Mouse (Mus musculus): ENCODE results near the gene Crybb1. TPM values are rescaled to one million over a fixed set of nuclear protein-coding genes. Genes with fewer than 3 reads are reported as not detected.
A peak's percentile ranks its signal among the peaks of the same experiment; 100 is the strongest.

Crybb1 gene
- polyA plus RNA-seq, 1 experiment from 2014 or later, result 0.20 TPM

- no peak overlapping the region for H3K4me3 ChIP-seq (ENCODE audit: low read depth, low read length)
- H3K4me2 ChIP-seq (ENCODE audit: low read depth, severe bottlenecking), result no peak overlapping the region
- H3K27ac ChIP-seq (replicated peaks; ENCODE audit: low read depth, low read length), result no peak overlapping the region
- no peaks in the 10 kb centered on the region for H3K9me3 ChIP-seq (ENCODE audit: control insufficient read depth, low read length)
- no peak for DNase-seq (ENCODE audit: low spot score)
- no peak overlapping the region for H3K9ac ChIP-seq (ENCODE audit: low read length)
- ATAC-seq (ENCODE audit: insufficient number of reproducible peaks, low FRiP score, low TSS enrichment, low read depth), result no peak
- H3K4me1 ChIP-seq (ENCODE audit: control insufficient read depth, insufficient read depth, low read length), result no peaks in the 10 kb centered on the region
- no peaks in the 10 kb centered on the region for H3K36me3 ChIP-seq (ENCODE audit: control insufficient read depth, insufficient read depth, low read length)
- WGBS, result 83% methylated on average over 11 of the region's 11 CpGs
- H3K27me3 ChIP-seq (ENCODE audit: control insufficient read depth, insufficient read depth, low read length), result no peaks in the 10 kb centered on the region
These were observed 6.5 kb upstream of the Crybb1 start for GRCm38 (mm10) chr5:112249106-112249505.

- DNase-seq (ENCODE audit: low spot score) (no peak), ATAC-seq (ENCODE audit: insufficient number of reproducible peaks, low FRiP score, low TSS enrichment, low read depth) (no peak)
- no peak within 1 kb of the TSS for H3K4me3 ChIP-seq (ENCODE audit: low read depth, low read length)
- H3K4me2 ChIP-seq (ENCODE audit: low read depth, severe bottlenecking), result no peak within 1 kb of the TSS
- no peak within 1 kb of the TSS for H3K9ac ChIP-seq (ENCODE audit: low read length)
- WGBS, result 68% methylated on average over 2 of the region's 2 CpGs
- H3K9me3 ChIP-seq (ENCODE audit: control insufficient read depth, low read length), result no peaks in the 10 kb centered on the region
- H3K27ac ChIP-seq (replicated peaks; ENCODE audit: low read depth, low read length), result no peak within 1 kb of the TSS
- no peaks in the 10 kb centered on the region for H3K36me3 ChIP-seq (ENCODE audit: control insufficient read depth, insufficient read depth, low read length)
- H3K27me3 ChIP-seq (ENCODE audit: control insufficient read depth, insufficient read depth, low read length), result no peaks in the 10 kb centered on the region
- no peaks in the 10 kb centered on the region for H3K4me1 ChIP-seq (ENCODE audit: control insufficient read depth, insufficient read depth, low read length)
These were observed 3.2 kb upstream of the Crybb1 start, which contains the start of gene Cryba4 for GRCm38 (mm10) chr5:112252400-112252799. TSS of gene Cryba4 (minus strand) at chr5:112252518.

- 57% methylated on average over 8 of the region's 8 CpGs for WGBS
- no peaks in the 10 kb centered on the region for H3K9me3 ChIP-seq (ENCODE audit: control insufficient read depth, low read length)
- H3K36me3 ChIP-seq (ENCODE audit: control insufficient read depth, insufficient read depth, low read length), result no peaks in the 10 kb centered on the region
- no peak for ATAC-seq (ENCODE audit: insufficient number of reproducible peaks, low FRiP score, low TSS enrichment, low read depth)
- H3K4me2 ChIP-seq (ENCODE audit: low read depth, severe bottlenecking), result no peak overlapping the region
- H3K27me3 ChIP-seq (ENCODE audit: control insufficient read depth, insufficient read depth, low read length), result no peaks in the 10 kb centered on the region
- no peak for DNase-seq (ENCODE audit: low spot score)
- H3K9ac ChIP-seq (ENCODE audit: low read length), result no peak overlapping the region
- no peak overlapping the region for H3K27ac ChIP-seq (replicated peaks; ENCODE audit: low read depth, low read length)
- no peak overlapping the region for H3K4me3 ChIP-seq (ENCODE audit: low read depth, low read length)
- no peaks in the 10 kb centered on the region; the same call in 1 of the 2 replicates for H3K4me1 ChIP-seq (ENCODE audit: control insufficient read depth, insufficient read depth, low read length)
These were observed 2.4 kb upstream of the Crybb1 start for GRCm38 (mm10) chr5:112253169-112253568.

GRCm38 (mm10) chr5:112254282-112254806 is 1.3 kb upstream of the Crybb1 start:
- WGBS, result 85% methylated on average over 7 of the region's 7 CpGs
- no peak for DNase-seq (ENCODE audit: low spot score)

GRCm38 (mm10) chr5:112256457-112256856 is 842 bp downstream of the Crybb1 start:
- H3K9me3 ChIP-seq (ENCODE audit: control insufficient read depth, low read length), result no peaks in the 10 kb centered on the region

More at GRCm38 (mm10) chr5:112254282-112254806, 1.3 kb upstream of the Crybb1 start:
- no peak overlapping the region for H3K4me2 ChIP-seq (ENCODE audit: low read depth, severe bottlenecking)
- H3K36me3 ChIP-seq (ENCODE audit: control insufficient read depth, insufficient read depth, low read length), result no peaks in the 10 kb centered on the region
- no peaks in the 10 kb centered on the region for H3K9me3 ChIP-seq (ENCODE audit: control insufficient read depth, low read length)
- peaks cover 4% of the 10 kb centered on the region for H3K4me1 ChIP-seq (ENCODE audit: control insufficient read depth, insufficient read depth, low read length)
- no peak overlapping the region for H3K4me3 ChIP-seq (ENCODE audit: low read depth, low read length)
- no peak overlapping the region for H3K27ac ChIP-seq (replicated peaks; ENCODE audit: low read depth, low read length)
- no peaks in the 10 kb centered on the region for H3K27me3 ChIP-seq (ENCODE audit: control insufficient read depth, insufficient read depth, low read length)
- no peak for ATAC-seq (ENCODE audit: insufficient number of reproducible peaks, low FRiP score, low TSS enrichment, low read depth)
- H3K9ac ChIP-seq (ENCODE audit: low read length), result no peak overlapping the region

GRCm38 (mm10) chr5:112257896-112258295 is 2.3 kb downstream of the Crybb1 start:
- Histone ChIP-seq H3K4me1 (ENCODE audit: control insufficient read depth, insufficient read depth, low read length) (peaks cover 4% of the 10 kb centered on the region), H3K9me3 (ENCODE audit: control insufficient read depth, low read length) (no peaks in the 10 kb centered on the region), H3K9ac (ENCODE audit: low read length) (no peak overlapping the region), H3K36me3 (ENCODE audit: control insufficient read depth, insufficient read depth, low read length) (no peaks in the 10 kb centered on the region), H3K4me2 (ENCODE audit: low read depth, severe bottlenecking) (no peak overlapping the region), H3K4me3 (ENCODE audit: low read depth, low read length) (no peak overlapping the region), H3K27me3 (ENCODE audit: control insufficient read depth, insufficient read depth, low read length) (no peaks in the 10 kb centered on the region), H3K27ac (replicated peaks; ENCODE audit: low read depth, low read length) (no peak overlapping the region)
- 26% methylated on average over 3 of the region's 3 CpGs for WGBS
- DNase-seq (ENCODE audit: low spot score) (peak; percentile 56), ATAC-seq (ENCODE audit: insufficient number of reproducible peaks, low FRiP score, low TSS enrichment, low read depth) (peak; percentile 70)

More at GRCm38 (mm10) chr5:112256457-112256856, 842 bp downstream of the Crybb1 start:
- DNase-seq (ENCODE audit: low spot score), result no peak
- no peak overlapping the region for H3K9ac ChIP-seq (ENCODE audit: low read length)
- no peaks in the 10 kb centered on the region for H3K36me3 ChIP-seq (ENCODE audit: control insufficient read depth, insufficient read depth, low read length)
- no peak overlapping the region for H3K4me3 ChIP-seq (ENCODE audit: low read depth, low read length)
- no peak for ATAC-seq (ENCODE audit: insufficient number of reproducible peaks, low FRiP score, low TSS enrichment, low read depth)
- WGBS, result 75% methylated on average over 9 of the region's 9 CpGs
- no peaks in the 10 kb centered on the region for H3K27me3 ChIP-seq (ENCODE audit: control insufficient read depth, insufficient read depth, low read length)
- H3K4me1 ChIP-seq (ENCODE audit: control insufficient read depth, insufficient read depth, low read length), result peaks cover 4% of the 10 kb centered on the region
- no peak overlapping the region for H3K4me2 ChIP-seq (ENCODE audit: low read depth, severe bottlenecking)
- no peak overlapping the region for H3K27ac ChIP-seq (replicated peaks; ENCODE audit: low read depth, low read length)

- no peak overlapping the region for H3K4me2 ChIP-seq (ENCODE audit: low read depth, severe bottlenecking)
- no peaks in the 10 kb centered on the region for H3K36me3 ChIP-seq (ENCODE audit: control insufficient read depth, insufficient read depth, low read length)
- no peak for DNase-seq (ENCODE audit: low spot score)
- no peak overlapping the region for H3K27ac ChIP-seq (replicated peaks; ENCODE audit: low read depth, low read length)
- no peaks in the 10 kb centered on the region for H3K27me3 ChIP-seq (ENCODE audit: control insufficient read depth, insufficient read depth, low read length)
- no peaks in the 10 kb centered on the region for H3K9me3 ChIP-seq (ENCODE audit: control insufficient read depth, low read length)
- peaks cover 4% of the 10 kb centered on the region for H3K4me1 ChIP-seq (ENCODE audit: control insufficient read depth, insufficient read depth, low read length)
- no peak overlapping the region for H3K4me3 ChIP-seq (ENCODE audit: low read depth, low read length)
- 87% methylated on average over 16 of the region's 16 CpGs for WGBS
- H3K9ac ChIP-seq (ENCODE audit: low read length), result no peak overlapping the region
- no peak for ATAC-seq (ENCODE audit: insufficient number of reproducible peaks, low FRiP score, low TSS enrichment, low read depth)
These were observed 4.4 kb downstream of the Crybb1 start for GRCm38 (mm10) chr5:112259862-112260650.

- H3K4me2 ChIP-seq (ENCODE audit: low read depth, severe bottlenecking), result no peak overlapping the region
- no peak for DNase-seq (ENCODE audit: low spot score)
- H3K4me1 ChIP-seq (ENCODE audit: control insufficient read depth, insufficient read depth, low read length), result peaks cover 4% of the 10 kb centered on the region
- no peaks in the 10 kb centered on the region for H3K27me3 ChIP-seq (ENCODE audit: control insufficient read depth, insufficient read depth, low read length)
- 89% methylated on average over 3 of the region's 3 CpGs for WGBS
- no peak overlapping the region for H3K9ac ChIP-seq (ENCODE audit: low read length)
- no peaks in the 10 kb centered on the region for H3K36me3 ChIP-seq (ENCODE audit: control insufficient read depth, insufficient read depth, low read length)
- no peak overlapping the region for H3K4me3 ChIP-seq (ENCODE audit: low read depth, low read length)
- no peaks in the 10 kb centered on the region for H3K9me3 ChIP-seq (ENCODE audit: control insufficient read depth, low read length)
- ATAC-seq (ENCODE audit: insufficient number of reproducible peaks, low FRiP score, low TSS enrichment, low read depth), result no peak
- no peak overlapping the region for H3K27ac ChIP-seq (replicated peaks; ENCODE audit: low read depth, low read length)
These were observed 5.2 kb downstream of the Crybb1 start for GRCm38 (mm10) chr5:112260818-112261217.
